Mouse (Mus musculus): ENCODE data around the gene Ppp1cc.

GRCm38 (mm10) chr5:122158557-122159515 lies 758 bp downstream of the Ppp1cc start:
- TF ChIP-seq CTCF (IDR thresholded peaks at IDR 0.05; ENCODE audit: low read depth) (no peak), EP300 (IDR thresholded peaks at IDR 0.05; ENCODE audit: low read depth) (no peak)
